ENCODE assay signal across 8 mouse cellular contexts in the genomic region with DNA sequence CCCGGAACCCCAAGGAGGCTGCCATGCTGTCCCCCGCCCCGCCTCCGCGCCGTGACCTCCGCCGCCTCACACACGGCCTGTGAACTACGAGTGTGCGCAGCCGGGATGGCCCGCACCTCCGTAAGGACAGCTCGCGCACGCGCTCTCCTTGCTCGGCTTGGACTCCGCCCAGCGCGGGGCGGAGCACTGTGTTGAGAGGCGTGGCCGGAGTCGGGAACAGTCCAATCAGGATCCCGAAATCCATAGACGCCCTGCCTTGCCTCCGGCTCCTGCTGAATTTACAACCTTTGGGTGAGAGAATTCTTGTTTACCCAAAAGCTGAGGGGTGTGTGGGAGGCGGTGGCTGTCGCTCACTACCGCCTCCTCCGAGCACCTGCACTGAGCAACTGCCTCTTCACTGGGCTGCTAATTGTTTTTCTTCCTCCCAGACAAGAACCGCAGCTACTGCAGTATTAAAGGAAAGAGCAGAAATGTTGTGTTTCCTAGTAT. TPM values are rescaled to one million over a fixed set of nuclear protein-coding genes. Genes with fewer than 3 reads are reported as not detected.
DNase-seq lines count a peak whose midpoint lies in the region; ATAC-seq lines count a peak whose summit lies in the region.

A gene (minus strand): TSS at position 166 of the 489 bp plus-strand sequence.

- ATAC-seq in inflammation-experienced regulatory T-cells, adult 6 months: peak; percentile 98
- peak; percentile 98 for ATAC-seq in megakaryocyte-erythroid progenitor cell, adult 5-6 weeks (replicated peaks; ENCODE audit: low FRiP score, low TSS enrichment, poor library complexity, severe bottlenecking)

- intact Hi-C loops in gastrocnemius, postnatal 14 days (cut with DNase I; ENCODE audit: low total_unique reads): no loop called here
- intact Hi-C loops in left cerebral cortex, postnatal 10 days (cut with DNase I): no loop called here

- DNase-seq in adrenal gland, adult (ENCODE audit: inconsistent age in 2 of 2, low spot score in 1 of 2): peak; percentile 98 to 99
- peak; percentile 99 for DNase-seq in embryo, embryonic 10.5 days (ENCODE audit: low spot score)
- peak; percentile 97 for DNase-seq in gastrocnemius, postnatal 14 days
- DNase-seq in left cerebral cortex, postnatal 10 days (ENCODE audit: extremely low spot score in 1 of 2, low spot score in 2 of 2): peak; percentile 94 to 97
- peak; percentile 95 for DNase-seq in right cerebral cortex, postnatal 25 days
- peak; percentile 97 for DNase-seq in urinary bladder, postnatal 4 days (ENCODE audit: low spot score in 2 of 2)

RNA-seq across cellular contexts. Expression of the gene that starts here (rescaled TPM):
- 100 to 1,000 TPM in 1 of 2 experiments, 10 to 100 TPM in 1; 82.3 to 104 TPM for total RNA-seq in gastrocnemius, postnatal 14 days (2021)
- polyA plus RNA-seq in inflammation-experienced regulatory T-cells, adult 6 months (2017; shearing (Covaris generic)): 10 to 100 TPM; 39.6 to 46.1 (median 42.5) TPM
- 10 to 100 TPM; 34.8 to 38.6 TPM for total RNA-seq in left cerebral cortex, postnatal 10 days (2021)
- total RNA-seq in megakaryocyte-erythroid progenitor cell, adult 5-6 weeks (2014; fragmentation: Nextera tagmentation): 50.1 and 72.1 TPM in 2 replicates
- 54.8 and 58.5 TPM in 2 replicates for total RNA-seq in megakaryocyte-erythroid progenitor cell, adult 5-6 weeks (2017)

Comparison
In these comparisons a context has a peak if more than half of its experiments do, and no peak if none do; other contexts are left out.
1. Peak in every context shown above with its lines: DNase-seq and ATAC-seq.